Mouse (Mus musculus): ENCODE measurements at regions not wholly inside any gene's neighbourhood (a gene's known extent, or its start where the extent isn't known, plus 50 kb on each side); places are given as distances from the start of the nearest gene placed in this dataset.

- TF ChIP-seq CTCF (IDR thresholded peaks at IDR 0.05; ENCODE audit: control insufficient read depth, insufficient read depth, insufficient replicate concordance, low read depth, low read length) (no peak), POLR2A (IDR thresholded peaks at IDR 0.05; ENCODE audit: control insufficient read depth, low read depth, low read length) (no peak)
These were observed 130.4 kb downstream of the Nuf2 start for GRCm38 (mm10) chr1:169400841-169401240.

Measured in testis, adult 2 months (tissue).